Mouse (Mus musculus) myocyte (in vitro differentiated cells): Measurements from ENCODE around the gene Rad9b.

Experiments used
- MYOG ChIP-seq, 3 experiments: IDR thresholded peaks; one replicate each; pipeline ENCODE4 v1.6.1; 2011; ENCODE audit warnings: control low read depth in 2 of 3, low read depth in 2 of 3, mild to moderate bottlenecking in 2 of 3; ENCODE audit not compliant: insufficient read length in 2 of 3, control insufficient read depth in 1 of 3, insufficient read depth in 1 of 3
- POLR2A ChIP-seq: IDR thresholded peaks from one replicate; pipeline ENCODE4 v1.6.1; 2011; ENCODE audit warnings: low read depth, mild to moderate bottlenecking, control low read depth, moderate library complexity; ENCODE audit not compliant: insufficient read length
- TCF3 ChIP-seq: IDR thresholded peaks from one replicate; pipeline ENCODE4 v1.6.1; 2011; ENCODE audit warnings: low read depth, control low read depth; ENCODE audit not compliant: insufficient read length
- USF1 ChIP-seq: IDR thresholded peaks from one replicate; pipeline ENCODE4 v1.6.1; 2011; ENCODE audit warnings: low read depth, mild to moderate bottlenecking, control low read depth, moderate library complexity

DNA sequence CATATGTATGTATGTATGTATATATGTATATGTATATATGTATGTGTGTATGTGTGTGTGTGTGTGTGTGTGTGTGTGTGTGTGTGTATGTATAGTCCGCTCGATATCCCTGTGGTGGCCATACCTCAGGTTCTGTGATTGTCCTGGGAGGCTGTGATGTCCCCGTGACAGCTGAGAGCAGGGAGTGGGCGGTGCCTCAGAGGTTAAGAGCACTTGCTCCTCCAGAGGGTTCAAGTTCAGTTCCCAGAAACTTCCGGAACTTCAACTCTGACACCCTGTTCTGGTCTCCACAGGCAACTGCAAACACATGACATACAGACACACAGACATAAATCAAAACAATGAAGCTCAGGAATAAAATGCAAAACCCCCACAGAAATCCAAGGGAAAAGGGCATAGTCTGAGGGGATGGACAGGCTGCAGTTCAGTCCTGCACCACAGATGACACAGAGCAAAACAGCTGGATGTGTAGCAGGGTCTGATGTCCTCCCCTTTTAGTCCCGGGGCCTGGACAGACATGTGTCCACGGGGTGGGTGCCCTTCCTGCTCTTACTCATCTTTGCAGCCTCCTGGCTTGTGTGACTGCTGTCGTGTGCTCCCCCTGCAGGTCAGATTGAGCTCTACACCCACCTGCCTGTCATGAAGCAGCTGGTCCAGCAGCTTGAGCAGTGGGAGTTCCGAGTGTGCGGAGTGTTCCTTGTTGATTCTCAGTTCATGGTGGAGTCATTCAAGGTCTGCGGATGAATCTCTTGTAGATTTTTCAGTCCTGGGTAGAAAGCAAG is 25.5 kb upstream of the Rad9b start:
- TF ChIP-seq POLR2A (no peak), USF1 (no peak), TCF3 (no peak), MYOG (IDR thresholded peaks at IDR 0.05; ENCODE audit: control insufficient read depth in 1 of 3, insufficient read depth in 1 of 3, insufficient read length in 2 of 3, low read depth in 2 of 3) (peak in 2 of 3 experiments; percentile 13 to 66)
